Mouse (Mus musculus) stomach, embryonic 16.5 days (tissue): ENCODE measurements around the gene AU018091. TPM values are rescaled to one million over a fixed set of nuclear protein-coding genes. Genes with fewer than 3 reads are reported as not detected.
"Not testable (repeated sequence)": the region's sequence is repeated elsewhere in the genome, so short reads cannot be mapped to it uniquely, and the experiment has no call there.

Experiments
- ATAC-seq: fragments of 200-750 bp; cut with Nextera tagmentation; 2 replicates; pipeline ENCODE4 v1.8.0; 2017; ENCODE audit warnings: moderate number of reproducible peaks, moderate TSS enrichment; ENCODE audit not compliant: insufficient read depth, low FRiP score
- H3K27ac ChIP-seq: fragments of 300-500 bp; sonication (generic); 2 replicates; pipeline ENCODE4 v1.5.1; 2014; ENCODE audit warnings: low read length
- H3K27me3 ChIP-seq: fragments of 300-500 bp; sonication (generic); 2 replicates; pipeline ENCODE4 v1.6.1; 2014; ENCODE audit warnings: low read length, control low read depth, mixed read lengths; ENCODE audit not compliant: control insufficient read depth, insufficient read depth
- H3K36me3 ChIP-seq: fragments of 300-500 bp; sonication (generic); 2 replicates; pipeline ENCODE4 v1.6.1; 2014; ENCODE audit warnings: low read length; ENCODE audit not compliant: control insufficient read depth, insufficient read depth
- H3K4me1 ChIP-seq: fragments of 300-500 bp; sonication (generic); 2 replicates; pipeline ENCODE4 v1.6.1; 2014; ENCODE audit warnings: low read length, control low read depth, mixed read lengths; ENCODE audit not compliant: control insufficient read depth, insufficient read depth
- H3K4me2 ChIP-seq: fragments of 300-500 bp; sonication (generic); 2 replicates; pipeline ENCODE4 v1.6.1; 2014; ENCODE audit warnings: low read depth, low read length, mixed read lengths
- H3K4me3 ChIP-seq: fragments of 300-500 bp; sonication (generic); replicated peaks from 2 replicates; pipeline ENCODE4 v1.5.1; 2014; ENCODE audit warnings: mild to moderate bottlenecking, low read length
- H3K9ac ChIP-seq: fragments of 300-500 bp; sonication (generic); 2 replicates; pipeline ENCODE4 v1.6.1; 2014; ENCODE audit warnings: low read length
- H3K9me3 ChIP-seq: fragments of 300-500 bp; sonication (generic); replicated peaks from 2 replicates; pipeline ENCODE4 v1.6.1; 2016; ENCODE audit warnings: low read length, control low read depth; ENCODE audit not compliant: control insufficient read depth
- WGBS: fragments of 180-500 bp; shearing (Covaris S2); extraction: QIAGEN DNeasy Blood & Tissue Kit; methylation state at CpG from one replicate; pipeline ENCODE4 v1.1.7; 2014; 5-methylcytosine and 5-hydroxymethylcytosine counted together
- polyA plus RNA-seq: library from polyadenylated mRNA; unstranded; fragments of >200 nt; fragmentation: Nextera tagmentation; extraction: Ambion mirVana; gene quantifications from 2 replicates; pipeline ENCODE4 v1.2.1, GENCODE M21; 2015

Gene AU018091
- polyA plus RNA-seq, 1 experiment from 2014 or later: 0.12 TPM

DNA sequence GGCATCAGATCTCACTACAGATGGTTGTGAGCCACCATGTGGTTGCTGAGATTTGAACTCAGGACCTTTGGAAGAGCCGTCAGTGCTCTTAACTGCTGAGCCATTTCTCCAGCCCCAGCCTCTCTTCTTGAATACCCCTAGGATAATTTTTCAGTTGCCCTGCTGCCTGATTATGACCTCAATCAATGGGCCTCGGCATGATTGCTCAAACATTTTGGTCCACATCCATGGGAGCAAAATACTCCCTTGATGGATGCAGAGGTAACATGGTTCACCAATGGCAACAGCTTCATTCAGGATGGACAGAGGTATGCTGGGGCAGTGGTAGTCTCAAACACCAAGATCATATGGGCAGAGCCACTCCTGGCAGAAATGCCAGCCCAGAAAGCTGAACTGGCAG is 17.7 kb upstream of the AU018091 start:
- not testable (repeated sequence) for H3K9ac ChIP-seq, H3K4me2 ChIP-seq, H3K4me3 ChIP-seq, H3K36me3 ChIP-seq, ATAC-seq, H3K27ac ChIP-seq, H3K9me3 ChIP-seq, H3K27me3 ChIP-seq, H3K4me1 ChIP-seq
- WGBS: 88% methylated on average over 2 of the region's 2 CpGs

DNA sequence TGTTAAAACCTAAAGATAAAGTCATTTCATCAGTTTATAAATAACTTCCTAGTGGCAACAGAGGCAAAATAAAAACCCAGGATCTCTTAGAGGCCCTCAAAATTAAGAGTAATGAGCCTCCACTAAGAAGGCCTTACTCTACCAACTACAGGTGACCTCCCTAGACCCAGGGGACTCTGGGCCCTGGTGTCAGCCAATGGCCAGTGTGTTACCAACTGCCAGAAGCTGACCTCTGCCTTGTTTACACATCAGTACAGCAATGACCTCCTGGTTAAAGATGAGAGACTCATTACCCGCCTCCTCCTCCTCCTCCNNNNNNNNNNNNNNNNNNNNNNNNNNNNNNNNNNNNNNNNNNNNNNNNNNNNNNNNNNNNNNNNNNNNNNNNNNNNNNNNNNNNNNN is 17.1 kb upstream of the AU018091 start:
- ATAC-seq: no peak
- no peak overlapping the region for H3K4me2 ChIP-seq
- H3K9ac ChIP-seq: no peak overlapping the region
- no peaks in the 10 kb centered on the region for H3K9me3 ChIP-seq
- no peak overlapping the region for H3K27ac ChIP-seq
- no peak overlapping the region for H3K4me3 ChIP-seq
- no peaks in the 10 kb centered on the region for H3K36me3 ChIP-seq
- H3K4me1 ChIP-seq: no peaks in the 10 kb centered on the region
- H3K27me3 ChIP-seq: no peaks in the 10 kb centered on the region
- WGBS: 83% methylated on average over 1 of the region's 1 CpGs

GRCm38 (mm10) chr7:3184394-3184793 is 15.4 kb upstream of the AU018091 start:
- Histone ChIP-seq H3K4me2 (no peak overlapping the region), H3K27ac (no peak overlapping the region), H3K9ac (no peak overlapping the region), H3K27me3 (no peaks in the 10 kb centered on the region), H3K9me3 (no peaks in the 10 kb centered on the region), H3K4me3 (no peak overlapping the region), H3K36me3 (no peaks in the 10 kb centered on the region), H3K4me1 (no peaks in the 10 kb centered on the region)
- no peak for ATAC-seq
- WGBS: 33% methylated on average over 4 of the region's 4 CpGs

DNA sequence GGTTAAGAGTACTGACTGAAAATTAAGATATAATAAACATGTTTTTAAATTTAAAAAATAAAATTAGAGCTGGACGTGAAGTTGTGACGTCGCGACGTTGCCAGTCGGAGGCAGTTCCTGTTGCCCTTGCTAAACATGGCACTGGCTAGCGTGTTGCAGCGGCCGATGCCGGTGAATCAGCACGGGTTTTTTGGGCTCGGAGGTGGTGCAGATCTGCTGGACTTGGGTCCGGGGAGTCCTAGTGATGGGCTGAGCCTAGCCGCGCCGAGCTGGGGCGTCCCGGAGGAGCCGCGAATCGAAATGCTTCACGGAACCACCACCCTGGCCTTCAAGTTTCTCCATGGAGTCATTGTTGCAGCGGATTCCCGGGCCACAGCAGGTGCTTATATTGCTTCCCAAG is 12.0 kb upstream of the AU018091 start:
- H3K36me3 ChIP-seq, ATAC-seq, H3K9me3 ChIP-seq, H3K9ac ChIP-seq, H3K27me3 ChIP-seq, H3K4me3 ChIP-seq, H3K4me2 ChIP-seq, H3K27ac ChIP-seq, H3K4me1 ChIP-seq: not testable (repeated sequence)
- 88% methylated on average over 24 of the region's 24 CpGs for WGBS

DNA sequence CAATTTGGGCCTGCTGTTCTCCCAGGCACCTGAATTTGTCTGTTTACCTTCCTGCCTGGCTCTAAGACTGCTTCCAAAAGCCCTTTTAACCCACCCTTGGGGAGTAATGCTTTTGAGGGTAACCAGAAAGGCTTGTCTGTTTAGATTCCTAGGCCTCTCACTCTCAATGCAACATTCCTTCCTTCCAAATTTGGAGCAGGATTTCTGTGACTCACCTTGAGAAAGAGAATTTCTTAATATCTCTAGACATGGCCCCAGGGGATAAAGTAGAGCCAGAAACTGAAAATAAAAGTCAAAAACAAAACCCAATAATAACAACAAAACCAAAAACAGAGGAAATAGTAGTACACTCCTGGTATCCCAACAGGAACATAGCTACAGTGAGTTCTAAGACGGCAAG is 707 bp downstream of the AU018091 start:
- no peaks in the 10 kb centered on the region for H3K36me3 ChIP-seq
- H3K4me2 ChIP-seq: no peak overlapping the region
- H3K9me3 ChIP-seq: no peaks in the 10 kb centered on the region
- 85% methylated on average over 1 of the region's 1 CpGs for WGBS
- ATAC-seq: no peak
- no peak overlapping the region for H3K4me3 ChIP-seq
- no peaks in the 10 kb centered on the region for H3K27me3 ChIP-seq
- H3K27ac ChIP-seq: no peak overlapping the region
- H3K4me1 ChIP-seq: no peaks in the 10 kb centered on the region
- H3K9ac ChIP-seq: no peak overlapping the region

DNA sequence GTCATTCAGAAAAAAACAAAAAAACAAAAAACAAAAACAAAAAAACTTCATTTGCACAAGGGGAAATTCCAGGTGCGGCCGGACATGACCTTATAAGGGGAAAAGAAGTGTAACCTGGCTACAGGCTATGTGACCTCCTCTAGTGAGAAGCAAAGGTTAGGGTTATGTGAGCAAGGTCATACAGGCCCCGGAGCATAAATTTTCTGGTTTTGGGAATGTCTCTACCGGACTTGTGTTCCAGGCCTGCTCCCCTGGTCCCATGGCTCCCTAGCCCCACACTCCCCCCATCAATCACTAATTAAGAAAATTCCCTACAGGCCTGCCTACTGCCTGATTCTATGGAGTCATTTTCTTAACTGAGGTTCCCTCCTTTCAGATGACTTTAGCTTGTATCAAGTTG is 2.7 kb downstream of the AU018091 start:
- H3K4me1 ChIP-seq: no peaks in the 10 kb centered on the region
- no peak overlapping the region for H3K27ac ChIP-seq
- no peak for ATAC-seq
- no peaks in the 10 kb centered on the region for H3K27me3 ChIP-seq
- WGBS: 91% methylated on average over 4 of the region's 4 CpGs
- H3K4me3 ChIP-seq: no peak overlapping the region
- H3K4me2 ChIP-seq: no peak overlapping the region
- no peak overlapping the region for H3K9ac ChIP-seq
- no peaks in the 10 kb centered on the region for H3K9me3 ChIP-seq
- H3K36me3 ChIP-seq: no peaks in the 10 kb centered on the region

- Histone ChIP-seq H3K4me2 (no peak overlapping the region), H3K9ac (no peak overlapping the region), H3K27me3 (no peaks in the 10 kb centered on the region), H3K36me3 (no peaks in the 10 kb centered on the region), H3K4me3 (no peak overlapping the region), H3K9me3 (no peaks in the 10 kb centered on the region), H3K27ac (no peak overlapping the region), H3K4me1 (no peaks in the 10 kb centered on the region)
- ATAC-seq: no peak
These were observed 4.0 kb downstream of the AU018091 start for GRCm38 (mm10) chr7:3164991-3165390.

- no peaks in the 10 kb centered on the region for H3K36me3 ChIP-seq
- H3K9me3 ChIP-seq: no peaks in the 10 kb centered on the region
- H3K4me2 ChIP-seq: no peak overlapping the region
- H3K9ac ChIP-seq: no peak overlapping the region
- H3K4me1 ChIP-seq: no peaks in the 10 kb centered on the region
- WGBS: 76% methylated on average over 6 of the region's 6 CpGs
- no peak overlapping the region for H3K4me3 ChIP-seq
- no peaks in the 10 kb centered on the region for H3K27me3 ChIP-seq
- H3K27ac ChIP-seq: no peak overlapping the region
- ATAC-seq: no peak
These were observed 4.6 kb downstream of the AU018091 start for GRCm38 (mm10) chr7:3164381-3164780.

DNA sequence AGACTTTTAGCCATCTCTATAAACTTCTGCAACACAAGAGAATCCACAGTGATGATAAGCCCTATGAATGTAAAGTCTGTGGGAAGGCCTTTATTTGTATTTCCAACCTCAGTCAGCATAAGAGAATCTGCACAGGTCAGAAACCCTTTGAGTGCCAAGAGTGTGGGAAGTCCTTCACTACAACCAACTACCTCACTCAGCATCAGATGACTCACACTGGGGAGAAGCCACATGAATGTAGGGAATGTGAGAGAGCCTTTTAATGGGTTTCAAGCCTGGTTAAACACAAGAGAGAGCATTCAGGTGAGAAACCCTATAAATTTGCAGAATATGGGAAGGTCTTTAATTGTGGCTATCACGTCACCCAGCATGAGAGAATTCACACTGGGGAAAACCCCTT is 18.6 kb downstream of the AU018091 start:
- H3K9ac ChIP-seq: no peak overlapping the region
- WGBS: 69% methylated on average over 1 of the region's 1 CpGs
- no peaks in the 10 kb centered on the region for H3K4me1 ChIP-seq
- no peak for ATAC-seq
- no peak overlapping the region for H3K4me3 ChIP-seq
- H3K4me2 ChIP-seq: no peak overlapping the region
- no peaks in the 10 kb centered on the region for H3K36me3 ChIP-seq
- H3K9me3 ChIP-seq: no peaks in the 10 kb centered on the region
- no peak overlapping the region for H3K27ac ChIP-seq
- no peaks in the 10 kb centered on the region for H3K27me3 ChIP-seq

DNA sequence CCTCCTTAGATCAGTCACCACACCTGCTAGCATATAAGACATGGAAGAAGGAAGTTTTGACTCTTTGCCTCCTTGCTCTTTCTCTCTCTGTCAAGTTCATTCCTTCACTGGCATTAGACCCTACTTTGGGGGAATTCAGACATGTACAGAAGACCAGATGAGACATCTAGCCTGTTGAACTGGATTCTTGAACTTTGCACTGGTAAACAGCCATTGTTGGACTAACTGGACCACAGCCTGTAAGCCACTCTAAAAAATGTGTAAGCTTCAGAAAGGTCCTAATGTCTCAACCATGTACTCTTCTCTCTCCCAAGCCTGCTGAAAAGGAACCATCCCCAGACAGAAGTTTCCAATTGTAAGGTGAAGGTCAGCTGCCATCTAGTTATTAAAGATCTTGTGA is 22.9 kb downstream of the AU018091 start:
- ATAC-seq: no peak
- H3K4me3 ChIP-seq: no peak overlapping the region
- no peaks in the 10 kb centered on the region for H3K9me3 ChIP-seq
- H3K4me2 ChIP-seq: no peak overlapping the region
- H3K9ac ChIP-seq: no peak overlapping the region
- no peaks in the 10 kb centered on the region for H3K27me3 ChIP-seq
- H3K4me1 ChIP-seq: no peaks in the 10 kb centered on the region
- H3K27ac ChIP-seq: no peak overlapping the region
- no peaks in the 10 kb centered on the region for H3K36me3 ChIP-seq
